Mouse (Mus musculus) frontal cortex, postnatal 14 days (tissue): ENCODE data around the gene Gm5415.
"Not testable (repeated sequence)": the region's sequence is repeated elsewhere in the genome, so short reads cannot be mapped to it uniquely, and the experiment has no call there.

Experiments used
- DNase-seq, 2 experiments: peaks; one replicate each; pipeline ENCODE4 v3.0.0; 2022; ENCODE audit warnings: low spot score in 2 of 2

Gene Gm5415

DNA sequence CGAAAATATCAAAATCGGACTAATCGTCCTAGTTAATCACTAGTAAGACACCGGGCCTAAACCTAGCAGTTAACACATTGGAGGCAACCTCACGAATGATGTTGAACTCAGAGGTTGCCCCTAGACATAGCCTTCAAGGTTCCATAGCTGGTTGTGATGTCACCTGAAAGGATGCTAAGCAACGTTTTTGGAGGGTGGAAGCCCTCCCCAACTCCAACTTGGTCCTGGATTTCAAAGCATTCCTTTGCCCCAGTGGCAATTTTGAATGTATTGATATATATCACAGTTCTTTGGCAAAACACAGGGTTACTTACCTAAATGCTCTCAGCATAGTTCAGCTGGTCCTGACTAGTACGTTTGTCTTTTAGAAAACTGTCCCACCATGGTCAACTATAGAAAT, at the start of gene Gm5415:
Gene Gm5415, minus strand, starts transcription at position 101 of the 400 bp plus-strand sequence.
- not testable (repeated sequence) for DNase-seq

DNA sequence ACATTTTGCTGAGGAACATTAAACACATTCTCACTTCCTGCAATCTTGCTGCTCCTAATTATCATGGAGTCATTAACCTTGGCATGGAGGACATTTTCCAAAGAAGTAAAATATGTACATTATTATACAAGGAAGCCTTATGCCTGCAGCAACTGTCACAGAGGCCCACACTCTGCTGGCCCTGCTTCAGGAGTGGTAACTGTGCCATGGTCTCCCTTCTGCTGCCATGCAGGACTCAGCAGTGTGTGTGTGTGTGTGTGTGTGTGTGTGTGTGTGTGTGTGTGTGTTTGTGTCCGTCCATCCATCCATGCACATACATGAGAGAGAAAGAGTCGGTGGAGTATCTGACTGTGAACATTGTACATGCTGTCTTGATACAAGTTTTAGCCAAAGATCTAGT, 21.8 kb upstream of the Gm5415 start:
- no peak for DNase-seq

DNA sequence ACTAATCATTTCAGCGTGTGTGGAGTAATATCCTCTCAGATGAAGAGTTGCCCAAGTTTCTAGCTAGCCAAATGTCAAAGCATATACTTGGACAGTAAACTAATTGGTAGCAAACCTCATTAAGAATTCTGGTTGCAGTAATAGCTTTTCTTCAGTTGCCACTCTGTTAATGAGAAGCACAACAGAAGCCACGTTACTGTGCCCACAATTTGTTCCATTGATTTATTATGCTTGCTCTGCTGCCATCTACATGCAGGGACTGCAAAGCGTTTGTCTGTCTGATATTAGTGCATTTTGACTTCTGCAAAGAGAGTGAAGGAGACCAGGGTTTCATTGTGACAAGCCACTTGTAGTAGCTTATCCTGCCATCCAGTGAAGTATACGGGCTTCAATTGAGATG, 6.8 kb upstream of the Gm5415 start:
- DNase-seq: no peak

DNA sequence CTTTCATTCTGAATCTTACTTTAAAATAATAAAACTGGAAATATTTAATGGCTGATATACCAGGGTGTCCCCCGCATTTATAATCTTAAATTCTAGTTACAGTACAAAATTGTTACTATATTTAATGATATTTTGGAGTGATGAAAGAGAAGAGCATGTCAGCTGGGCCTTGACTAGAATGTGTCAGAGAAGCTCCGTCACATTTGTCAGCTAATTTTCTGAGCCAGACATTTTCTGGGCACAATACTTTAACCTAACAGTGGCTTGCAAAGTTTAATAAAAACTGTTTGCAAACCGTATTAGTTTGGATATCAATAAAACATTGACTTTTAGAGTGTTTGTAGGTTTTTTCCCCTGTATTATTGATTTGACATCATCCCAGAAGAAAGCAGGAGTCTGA, 6.4 kb upstream of the Gm5415 start:
- DNase-seq: no peak

DNA sequence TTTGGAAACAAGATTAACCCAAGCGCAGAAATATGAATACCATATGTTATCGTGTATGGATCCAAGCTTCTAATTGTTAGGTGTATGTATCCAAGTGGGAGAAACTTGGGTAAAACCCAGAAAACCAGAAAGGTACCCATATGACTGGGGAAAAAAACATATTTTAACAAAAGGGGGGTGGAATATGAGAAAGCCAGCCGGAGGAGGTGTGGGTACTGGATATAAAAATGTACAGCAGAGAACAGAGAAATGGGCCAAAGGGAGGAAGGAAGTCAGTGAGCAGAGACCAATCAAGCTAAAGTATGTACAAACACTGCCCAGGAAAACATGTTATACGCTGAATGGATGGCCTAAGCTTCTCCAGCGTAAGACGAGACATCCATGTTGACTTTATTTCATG, 43.7 kb downstream of the Gm5415 start:
- DNase-seq: no peak
